Mouse (Mus musculus) fibroblast of lung, adult 2 months (primary cell): ENCODE data around the gene Cacna1s.

Experiments
- DNase-seq: peaks from one replicate; pipeline ENCODE4 v3.0.0-alpha.2; 2011; ENCODE audit warnings: low read depth

Cacna1s gene

DNA sequence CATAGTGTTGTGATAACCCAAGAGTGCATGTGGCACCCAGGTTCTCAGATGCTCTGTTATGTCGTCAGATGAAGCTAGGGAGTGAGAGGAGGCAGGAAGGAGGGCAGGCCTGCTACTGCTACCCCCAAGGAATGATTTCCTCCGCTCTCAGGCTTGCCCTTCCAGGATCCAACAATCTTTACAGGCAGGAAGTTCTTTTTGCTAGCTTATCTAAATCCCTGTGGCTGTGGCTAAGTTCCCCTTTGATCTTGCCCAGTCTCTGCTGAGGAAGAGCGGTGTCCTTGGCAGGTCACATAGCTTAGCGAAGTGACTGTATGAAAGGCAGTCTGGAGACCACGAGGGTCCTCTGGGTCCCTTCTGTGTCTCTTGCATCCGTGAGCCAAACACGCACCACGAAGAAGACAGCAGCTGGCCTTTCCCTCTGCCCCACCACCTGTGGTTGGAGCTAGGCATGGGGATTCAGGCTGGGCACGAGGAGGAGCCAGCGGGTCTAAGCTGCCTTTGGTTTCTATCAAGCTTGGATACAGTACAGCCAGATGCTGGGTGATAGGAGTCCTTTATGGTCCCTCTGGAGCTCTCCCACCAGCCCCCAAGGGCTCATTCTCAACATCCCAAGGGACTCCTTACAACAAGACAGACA lies 85.8 kb downstream of the Cacna1s start:
- DNase-seq: no peak

DNA sequence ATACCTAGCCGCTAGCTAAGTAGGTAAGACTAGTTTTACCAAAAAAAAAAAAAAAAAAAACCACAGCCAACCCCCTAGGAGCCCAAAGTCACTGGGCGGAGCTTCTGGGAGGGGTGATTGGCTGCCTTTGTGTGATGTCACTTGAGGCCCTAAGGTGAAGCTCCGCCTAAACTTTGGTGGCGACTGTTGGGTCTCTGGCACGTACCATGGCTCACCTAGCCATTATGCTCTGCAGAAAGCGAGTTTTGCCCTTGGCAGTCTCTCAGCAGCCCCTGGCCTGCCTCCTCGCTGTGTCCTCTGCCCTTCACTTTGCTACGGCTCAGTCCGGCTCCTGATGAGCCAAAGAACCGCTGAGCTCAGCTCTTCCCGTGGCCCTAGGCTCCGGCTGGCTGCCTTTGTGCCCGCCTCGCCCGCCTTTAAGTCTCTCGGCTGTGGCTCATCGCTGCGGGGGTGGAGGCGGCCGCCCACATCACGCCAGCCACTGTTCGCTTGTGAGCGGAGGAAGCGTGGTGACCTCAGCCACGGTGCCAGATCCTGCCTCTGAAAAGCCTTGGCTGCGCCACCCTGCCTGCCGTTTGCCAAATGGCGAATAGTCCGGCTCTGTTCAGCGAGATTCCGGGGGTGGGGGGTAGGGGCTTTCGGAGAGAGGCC lies 87.6 kb downstream of the Cacna1s start:
- DNase-seq: peak; percentile 58

DNA sequence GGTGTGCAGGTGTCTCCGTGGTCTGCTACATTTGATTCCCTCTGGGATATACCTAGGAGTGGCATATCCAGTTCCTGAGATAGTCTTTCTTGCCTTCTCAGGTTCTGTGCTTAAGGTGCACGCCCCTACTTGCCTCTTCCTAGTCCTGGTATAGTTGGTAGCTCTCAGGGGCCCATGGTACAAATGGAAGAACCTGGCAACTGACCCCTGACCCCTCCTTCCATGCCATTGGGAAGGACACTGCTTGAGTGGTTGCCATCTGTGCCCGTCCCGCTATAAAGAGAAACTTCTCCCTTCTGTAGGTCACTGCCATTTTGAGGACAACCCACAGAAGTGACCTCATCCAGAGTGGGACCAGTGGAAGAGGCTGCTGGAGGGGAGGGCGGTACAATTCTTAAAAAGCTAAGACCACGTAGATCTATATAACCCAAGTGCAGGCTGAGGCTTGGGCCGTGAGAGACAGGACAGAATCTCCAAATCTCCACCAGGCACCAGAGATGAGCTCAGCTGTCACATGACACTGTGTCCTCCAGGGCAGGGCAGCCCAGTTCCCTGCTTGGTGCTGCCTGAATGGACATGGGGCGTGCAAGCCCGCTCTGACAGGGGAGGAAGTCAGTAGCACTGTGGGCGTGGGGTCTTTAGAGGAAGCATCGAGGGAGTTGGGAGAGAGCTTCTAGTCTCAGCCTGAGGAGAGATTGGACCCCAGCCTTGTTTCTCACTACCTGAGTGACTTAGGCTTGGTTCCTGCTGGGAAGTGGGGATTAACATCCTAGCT lies 88.8 kb downstream of the Cacna1s start:
- no peak for DNase-seq

DNA sequence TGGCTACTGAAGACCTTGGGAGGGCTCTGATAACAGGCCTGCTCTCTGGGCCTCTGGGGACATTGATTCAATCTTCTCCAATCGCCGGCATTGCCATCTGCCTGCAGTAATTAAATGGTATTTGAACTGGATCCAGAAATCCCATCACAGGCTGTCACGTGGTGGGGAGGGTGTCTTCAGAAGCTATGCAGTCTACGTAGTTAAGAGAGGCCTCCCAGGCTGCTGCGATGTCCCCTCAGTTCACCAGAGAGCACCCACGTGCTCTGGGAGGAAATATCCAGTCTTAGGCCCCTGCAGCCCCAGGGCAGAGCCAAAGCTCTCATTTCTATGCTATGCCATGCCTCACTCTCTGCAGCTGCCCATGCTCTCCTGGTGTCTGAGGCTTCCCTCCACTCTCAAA lies 89.8 kb downstream of the Cacna1s start:
- DNase-seq: no peak

DNA sequence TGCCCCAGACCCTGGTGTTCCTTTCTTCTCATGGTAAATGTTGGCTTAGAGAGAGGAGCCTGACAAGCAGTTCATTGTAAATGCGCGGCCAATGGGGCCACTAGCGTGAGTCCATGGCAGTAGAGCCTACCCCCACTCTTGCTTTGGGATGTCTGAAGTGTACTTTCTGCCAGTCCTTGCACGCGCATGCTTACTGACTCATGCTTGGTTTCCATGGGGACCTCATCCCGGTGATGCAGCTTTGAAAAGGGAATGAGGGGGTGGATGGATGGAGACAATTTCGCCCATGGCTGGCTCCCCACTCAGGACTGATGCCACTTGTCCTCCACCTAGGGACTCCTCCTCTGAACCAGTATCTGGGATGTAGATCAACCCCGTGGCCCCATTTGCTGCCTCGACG lies 91.0 kb downstream of the Cacna1s start:
- no peak for DNase-seq

DNA sequence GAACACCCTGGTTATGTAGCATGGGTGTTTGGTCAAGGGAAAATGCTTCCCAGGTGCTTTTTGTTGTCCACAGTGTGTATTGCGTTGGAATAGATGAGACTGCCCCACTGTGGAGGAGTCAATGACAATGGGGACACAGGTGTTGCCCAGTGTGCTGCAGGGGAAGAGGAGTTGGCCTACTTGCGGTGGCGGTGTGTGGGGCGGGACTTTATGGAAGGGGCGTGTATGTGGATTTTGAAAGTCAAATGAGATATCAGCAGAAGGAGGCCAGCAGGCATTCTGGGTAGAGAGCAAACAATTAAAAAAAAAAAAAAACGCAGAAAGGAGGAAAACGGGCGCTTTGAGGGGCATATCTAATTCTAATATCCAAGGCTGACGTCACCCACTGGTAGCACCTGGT lies 97.2 kb downstream of the Cacna1s start:
- DNase-seq: no peak

DNA sequence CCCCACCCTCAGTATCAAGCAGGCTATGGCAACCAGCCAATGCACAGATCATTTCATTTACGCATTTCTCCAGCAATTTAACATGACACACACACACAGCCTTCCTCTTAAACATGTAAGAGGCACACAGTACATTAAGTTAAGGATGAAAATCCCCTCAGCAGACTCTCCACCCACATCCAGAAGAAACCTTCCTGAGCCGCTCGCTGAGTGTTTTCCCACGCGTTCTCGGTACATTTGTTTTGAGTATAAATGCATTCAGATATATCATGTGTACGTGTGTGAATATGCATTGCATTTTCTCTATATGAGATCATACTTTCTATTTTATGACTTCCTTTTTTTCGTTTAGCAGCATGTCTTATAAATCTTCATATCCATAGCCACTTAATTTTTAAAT lies 98.8 kb downstream of the Cacna1s start:
- DNase-seq: no peak

DNA sequence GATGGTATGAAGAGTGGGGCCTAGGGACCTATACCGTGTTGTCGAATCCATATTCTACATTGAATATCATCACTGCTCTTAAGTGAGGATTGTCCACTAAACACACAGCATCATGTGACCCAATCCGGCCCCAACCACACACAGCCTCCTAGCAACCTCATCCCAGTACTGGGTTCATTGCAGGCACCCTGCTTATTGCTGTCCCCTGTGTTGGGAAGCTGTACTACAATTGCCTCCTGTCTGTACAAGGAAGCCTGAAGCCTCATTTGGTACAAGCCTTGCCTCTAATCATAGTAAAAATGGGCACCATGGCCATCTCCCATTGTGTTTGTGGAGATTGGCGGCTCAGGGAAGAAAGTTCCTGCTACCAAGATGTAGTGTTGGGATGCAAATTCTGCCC lies 103.8 kb downstream of the Cacna1s start:
- no peak for DNase-seq

DNA sequence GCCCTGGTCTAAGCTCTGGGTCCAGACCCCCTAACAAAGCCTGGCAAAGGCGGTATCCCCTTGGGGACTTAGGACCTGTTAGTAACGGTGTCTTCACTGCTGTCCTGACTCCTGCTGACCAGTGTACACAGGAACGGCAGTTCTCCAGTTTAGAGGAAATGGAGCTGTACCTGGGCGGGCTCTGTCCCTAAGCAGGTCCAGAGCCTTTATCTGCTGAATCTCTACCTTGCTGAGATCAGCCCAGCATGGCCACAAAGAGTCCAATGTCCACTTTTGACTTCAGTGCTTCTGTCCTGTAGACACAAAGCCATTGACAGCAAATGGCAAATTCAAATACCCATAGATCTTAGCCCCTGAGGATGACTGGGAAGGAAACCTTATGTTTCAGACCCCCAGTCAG lies 104.4 kb downstream of the Cacna1s start:
- DNase-seq: no peak

DNA sequence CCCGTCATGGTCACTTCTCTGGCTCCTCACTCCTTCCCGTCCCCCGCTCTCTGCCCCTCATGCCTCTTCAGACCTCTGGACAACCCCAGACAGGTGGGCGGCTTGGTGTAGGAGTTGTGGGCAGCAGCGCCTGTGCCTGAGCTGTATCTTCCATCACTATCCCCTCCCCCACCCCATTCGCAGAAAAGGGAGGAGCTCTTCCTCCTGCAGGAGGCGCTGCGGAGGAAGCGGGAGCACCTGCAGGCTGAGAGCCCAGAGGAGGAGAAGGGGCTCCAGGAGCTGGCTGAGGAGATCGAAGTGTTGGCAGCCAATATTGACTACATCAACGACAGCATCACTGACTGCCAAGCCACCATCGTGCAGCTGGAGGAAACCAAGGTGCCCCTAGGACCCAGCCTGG lies 107.3 kb downstream of the Cacna1s start:
- DNase-seq: no peak

DNA sequence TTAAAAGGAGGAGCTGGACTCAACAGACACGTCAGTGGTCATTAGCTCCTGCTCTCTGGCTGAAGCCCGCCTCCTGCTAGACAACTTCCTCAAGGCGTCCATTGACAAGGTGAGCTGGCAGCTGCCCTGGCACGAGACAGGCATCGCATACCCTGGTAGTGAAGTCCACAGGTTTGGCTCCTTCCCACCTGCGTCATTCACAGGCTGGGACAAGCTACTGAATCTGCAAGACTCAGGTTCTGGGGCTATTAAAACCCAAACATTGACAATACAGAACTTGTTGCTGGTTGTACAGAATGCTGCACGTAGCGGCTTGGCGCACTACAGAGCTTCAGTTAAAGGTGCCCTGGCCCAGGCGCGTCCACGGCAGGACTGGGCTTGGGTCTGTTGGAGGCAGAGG lies 107.7 kb downstream of the Cacna1s start:
- DNase-seq: no peak

DNA sequence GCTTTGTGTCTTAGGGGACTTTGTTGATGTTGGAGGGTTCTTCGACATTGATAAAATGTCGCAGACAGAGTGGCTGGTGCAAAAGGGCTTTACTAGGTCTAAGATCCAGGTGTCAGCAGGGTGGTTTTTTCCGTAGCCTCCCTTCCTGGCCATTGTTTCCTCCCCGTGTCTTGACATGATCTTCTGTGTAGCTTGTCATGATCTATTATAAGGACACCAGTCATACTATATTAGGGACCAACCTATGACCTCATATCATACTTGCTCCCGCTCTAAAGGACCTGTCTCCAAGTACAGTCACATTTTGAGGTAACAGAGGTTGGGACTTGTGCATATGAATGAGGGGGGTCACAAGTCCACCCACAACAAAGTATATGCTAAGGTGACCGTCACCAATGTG lies 108.4 kb downstream of the Cacna1s start:
- no peak for DNase-seq

DNA sequence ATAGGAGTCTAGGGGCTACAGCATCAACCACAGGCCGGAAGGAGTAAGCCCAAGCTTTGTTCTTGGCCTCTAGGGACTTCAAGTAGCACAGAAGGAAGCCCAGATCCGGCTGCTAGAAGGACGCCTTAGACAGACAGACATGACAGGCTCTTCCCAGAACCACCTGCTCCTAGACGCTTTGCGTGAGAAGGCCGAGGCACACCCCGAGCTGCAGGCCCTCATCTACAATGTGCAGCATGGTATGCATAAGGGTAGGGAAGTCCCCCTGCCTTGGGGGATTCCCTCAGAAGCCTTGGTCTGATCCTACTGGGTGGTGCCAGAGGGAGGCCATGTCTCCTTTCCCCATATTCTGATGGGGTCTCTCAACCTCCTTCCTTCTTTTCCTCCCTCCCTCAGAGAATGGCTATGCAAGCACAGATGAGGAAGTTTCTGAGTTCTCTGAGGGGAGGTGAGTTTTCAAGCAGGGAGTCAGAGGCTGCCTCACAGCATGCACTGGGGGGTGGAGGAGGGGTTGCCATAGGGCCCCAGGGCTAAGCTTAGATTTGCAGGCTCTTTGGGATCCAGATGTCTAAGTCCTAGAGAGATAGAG lies 108.9 kb downstream of the Cacna1s start:
- no peak for DNase-seq

DNA sequence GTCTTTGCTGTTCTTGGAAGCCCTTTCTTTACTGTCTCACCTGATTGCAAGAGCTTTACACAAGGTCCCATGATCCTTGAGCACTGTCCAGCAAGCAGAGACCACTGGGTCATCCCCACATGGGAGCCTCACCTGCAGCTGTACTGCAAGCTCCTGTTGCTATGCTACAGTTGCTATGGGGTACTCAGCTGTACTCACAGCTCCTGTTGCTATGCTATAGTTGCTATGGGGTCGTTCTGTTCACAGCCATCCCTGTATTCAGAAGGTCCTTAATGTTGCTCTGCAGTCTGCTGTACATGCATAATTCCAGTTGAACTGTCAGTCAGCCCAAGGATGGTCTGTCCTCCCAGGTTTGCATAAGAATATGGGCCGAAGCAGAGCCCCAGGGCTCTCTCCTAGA lies 112.9 kb downstream of the Cacna1s start:
- no peak for DNase-seq

DNA sequence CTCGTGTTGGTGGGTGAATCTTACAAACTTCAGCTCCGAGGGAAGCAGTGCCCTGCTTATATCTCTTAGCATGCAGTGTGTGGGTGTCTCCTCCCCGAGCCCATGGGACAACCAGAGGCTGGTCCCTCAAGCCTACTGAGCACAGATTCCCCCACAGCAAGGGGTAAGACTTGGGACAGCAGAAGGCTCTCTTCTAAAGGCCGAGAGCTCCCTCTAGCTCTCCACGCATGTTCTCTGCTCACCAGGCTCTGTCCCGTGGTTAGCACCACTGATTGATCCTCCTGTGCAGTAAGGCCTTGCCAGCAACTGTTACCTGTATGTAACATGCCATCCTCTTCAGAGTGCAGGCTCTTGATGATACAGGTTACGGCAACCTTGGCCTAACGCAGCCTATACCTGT lies 115.1 kb downstream of the Cacna1s start:
- DNase-seq: no peak
